Mouse (Mus musculus) olfactory bulb, adult 2 months (tissue): Measurements from ENCODE around the gene Slc25a40.

ENCODE experiments used
- CTCF ChIP-seq: fragments of 200-500 bp; IDR thresholded peaks from 2 replicates; pipeline ENCODE4 v1.5.1; 2012; ENCODE audit warnings: low read depth, mild to moderate bottlenecking, low read length, moderate library complexity; ENCODE audit not compliant: insufficient read depth
- POLR2A ChIP-seq: fragments of 200-500 bp; IDR thresholded peaks from 2 replicates; pipeline ENCODE4 v1.6.1; 2012; ENCODE audit warnings: mild to moderate bottlenecking, low read depth, low read length, moderate library complexity; ENCODE audit not compliant: insufficient read depth

DNA sequence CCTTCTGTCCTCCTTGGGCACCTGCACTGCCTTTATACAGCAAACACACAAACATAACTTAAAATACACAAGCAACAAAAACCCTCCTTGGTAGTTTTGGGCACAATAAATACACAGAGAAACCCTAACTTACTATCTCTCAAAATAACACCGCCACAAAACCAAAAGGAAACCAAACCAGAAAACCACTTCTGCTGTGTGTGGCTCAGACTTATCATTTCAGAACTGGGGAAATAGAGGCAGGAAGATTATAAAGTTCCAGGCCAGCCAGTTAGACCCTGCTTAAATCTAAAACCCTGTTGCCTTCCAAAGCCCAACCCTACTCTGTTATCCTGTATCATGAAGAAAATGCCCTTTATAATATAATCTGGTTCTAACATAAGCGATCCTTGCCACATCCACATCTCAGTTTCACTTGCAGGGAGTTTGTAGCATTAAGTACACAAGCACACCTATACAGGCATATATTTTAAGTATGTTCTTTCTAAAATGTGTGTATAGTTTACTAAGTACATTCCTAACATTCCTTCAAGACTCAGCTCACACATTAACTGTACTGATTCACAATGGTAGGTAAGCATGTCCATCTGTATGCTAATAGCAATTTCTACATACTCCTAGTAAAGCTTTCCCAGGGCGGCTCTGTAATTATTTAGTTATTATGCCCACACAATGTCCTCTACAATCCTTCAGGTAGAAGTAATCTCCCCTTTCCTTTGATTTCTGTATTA lies 5.8 kb upstream of the Slc25a40 start:
- TF ChIP-seq POLR2A: no peak
- TF ChIP-seq CTCF: no peak
